Mouse (Mus musculus) embryonic facial prominence, embryonic 12.5 days (tissue): ENCODE results near the gene Iglon5. TPM values are rescaled to one million over a fixed set of nuclear protein-coding genes. Genes with fewer than 3 reads are reported as not detected.

Experiments used
- ATAC-seq: fragments of 200-750 bp; cut with Nextera tagmentation; 2 replicates; pipeline ENCODE4 v1.8.0; 2017; ENCODE audit not compliant: insufficient number of reproducible peaks, insufficient read depth, low FRiP score, low TSS enrichment
- H3K27ac ChIP-seq: fragments of 300-500 bp; sonication (generic); 2 replicates; pipeline ENCODE4 v1.5.1; 2016; ENCODE audit warnings: mild to moderate bottlenecking
- H3K27me3 ChIP-seq: fragments of 300-500 bp; sonication (generic); 2 replicates; pipeline ENCODE4 v1.6.1; 2016; ENCODE audit warnings: mild to moderate bottlenecking, moderate library complexity
- H3K36me3 ChIP-seq: fragments of 300-500 bp; sonication (generic); 2 replicates; pipeline ENCODE4 v1.6.1; 2016; ENCODE audit warnings: mild to moderate bottlenecking
- H3K4me1 ChIP-seq: fragments of 300-500 bp; sonication (generic); 2 replicates; pipeline ENCODE4 v1.6.1; 2016
- H3K4me2 ChIP-seq: fragments of 300-500 bp; sonication (generic); replicated peaks from 2 replicates; pipeline ENCODE4 v1.6.1; 2016; ENCODE audit warnings: mild to moderate bottlenecking, moderate library complexity
- H3K4me3 ChIP-seq: fragments of 300-500 bp; sonication (generic); 2 replicates; pipeline ENCODE4 v1.5.1; 2016; ENCODE audit warnings: mild to moderate bottlenecking
- H3K9ac ChIP-seq: fragments of 300-500 bp; sonication (generic); 2 replicates; pipeline ENCODE4 v1.6.1; 2016; ENCODE audit warnings: mild to moderate bottlenecking, moderate library complexity
- H3K9me3 ChIP-seq: fragments of 300-500 bp; sonication (generic); 2 replicates; pipeline ENCODE4 v1.6.1; 2016; ENCODE audit warnings: mild to moderate bottlenecking, moderate library complexity
- WGBS: fragments of 180-500 bp; shearing (Covaris S2); methylation state at CpG from one replicate; pipeline ENCODE4 v1.1.7; 2016; 5-methylcytosine and 5-hydroxymethylcytosine counted together
- polyA plus RNA-seq: library from polyadenylated mRNA; unstranded; fragments of >200 nt; fragmentation: Nextera tagmentation; extraction: Ambion mirVana; gene quantifications from 2 replicates; pipeline ENCODE4 v1.2.1, GENCODE M21; 2016

The Iglon5 gene
- polyA plus RNA-seq, 1 experiment from 2014 or later = 1.9 TPM

- Histone ChIP-seq H3K4me3 (no peak overlapping the region), H3K4me2 (no peak overlapping the region)
- WGBS = 63% methylated on average over 9 of the region's 9 CpGs
These were observed 986 bp upstream of the Iglon5 start for GRCm38 (mm10) chr7:43490861-43491260.

GRCm38 (mm10) chr7:43490182-43490584, 308 bp upstream of the Iglon5 start:
- Histone ChIP-seq H3K27ac (no peak overlapping the region), H3K9me3 (no peaks in the 10 kb centered on the region), H3K4me2 (peak overlapping the region; percentile 58), H3K4me3 (peak overlapping the region; percentile 48), H3K27me3 (peaks cover 7% of the 10 kb centered on the region; the same call in 1 of the 2 replicates), H3K4me1 (0 out of 2 replicates have a peak, but pooled peaks cover 14% of the 10 kb centered on the region), H3K36me3 (no peaks in the 10 kb centered on the region), H3K9ac (peak overlapping the region; percentile 57)
- ATAC-seq = peak; percentile 78
- WGBS = 0% methylated on average over 11 of the region's 13 CpGs

More at GRCm38 (mm10) chr7:43490861-43491260, 986 bp upstream of the Iglon5 start:
- Histone ChIP-seq H3K9me3 (no peaks in the 10 kb centered on the region), H3K9ac (no peak overlapping the region), H3K36me3 (no peaks in the 10 kb centered on the region), H3K4me1 (0 out of 2 replicates have a peak, but pooled peaks cover 14% of the 10 kb centered on the region), H3K27ac (no peak overlapping the region), H3K27me3 (peaks cover 13% of the 10 kb centered on the region)
- ATAC-seq = no peak

GRCm38 (mm10) chr7:43488646-43489045, 1.2 kb downstream of the Iglon5 start:
- Histone ChIP-seq H3K4me3 (peak overlapping the region; percentile 48; the same call in 1 of the 2 replicates), H3K27ac (no peak overlapping the region), H3K27me3 (0 out of 2 replicates have a peak, but pooled peaks cover 4% of the 10 kb centered on the region), H3K9ac (peak overlapping the region; percentile 7; the same call in 1 of the 2 replicates), H3K36me3 (no peaks in the 10 kb centered on the region), H3K9me3 (no peaks in the 10 kb centered on the region), H3K4me2 (peak overlapping the region; percentile 58; the same call in 1 of the 2 replicates), H3K4me1 (0 out of 2 replicates have a peak, but pooled peaks cover 14% of the 10 kb centered on the region)
- 32% methylated on average over 5 of the region's 5 CpGs for WGBS
- no peak for ATAC-seq

GRCm38 (mm10) chr7:43483236-43483635, 6.6 kb downstream of the Iglon5 start:
- peaks cover 10% of the 10 kb centered on the region for H3K27me3 ChIP-seq
- H3K9ac ChIP-seq = no peak overlapping the region
- no peak overlapping the region for H3K4me3 ChIP-seq
- peaks cover 8% of the 10 kb centered on the region; the same call in 1 of the 2 replicates for H3K4me1 ChIP-seq
- 11% methylated on average over 10 of the region's 10 CpGs for WGBS
- no peak overlapping the region for H3K4me2 ChIP-seq
- H3K36me3 ChIP-seq = no peaks in the 10 kb centered on the region
- no peaks in the 10 kb centered on the region for H3K9me3 ChIP-seq
- no peak overlapping the region for H3K27ac ChIP-seq
- no peak for ATAC-seq

GRCm38 (mm10) chr7:43482090-43482716, 7.7 kb downstream of the Iglon5 start:
- Histone ChIP-seq H3K4me3 (no peak overlapping the region), H3K27me3 (peaks cover 21% of the 10 kb centered on the region), H3K4me2 (no peak overlapping the region), H3K36me3 (no peaks in the 10 kb centered on the region), H3K4me1 (peaks cover 8% of the 10 kb centered on the region; the same call in 1 of the 2 replicates), H3K27ac (no peak overlapping the region), H3K9ac (no peak overlapping the region), H3K9me3 (no peaks in the 10 kb centered on the region)
- 64% methylated on average over 8 of the region's 8 CpGs for WGBS
- ATAC-seq = no peak

- no peak overlapping the region for H3K9ac ChIP-seq
- H3K27ac ChIP-seq = no peak overlapping the region
- H3K4me2 ChIP-seq = no peak overlapping the region
- no peak for ATAC-seq
- H3K4me1 ChIP-seq = peaks cover 11% of the 10 kb centered on the region; the same call in 1 of the 2 replicates
- no peaks in the 10 kb centered on the region for H3K36me3 ChIP-seq
- peaks cover 31% of the 10 kb centered on the region for H3K27me3 ChIP-seq
- H3K9me3 ChIP-seq = no peaks in the 10 kb centered on the region
- WGBS = 80% methylated on average over 3 of the region's 3 CpGs
- no peak overlapping the region for H3K4me3 ChIP-seq
These were observed 8.7 kb downstream of the Iglon5 start for GRCm38 (mm10) chr7:43481191-43481590.

GRCm38 (mm10) chr7:43476376-43476775, 13.5 kb downstream of the Iglon5 start:
- H3K9me3 ChIP-seq = no peaks in the 10 kb centered on the region
- H3K4me1 ChIP-seq = 0 out of 2 replicates have a peak, but pooled peaks cover 4% of the 10 kb centered on the region
- peaks cover 6% of the 10 kb centered on the region; the same call in 1 of the 2 replicates for H3K36me3 ChIP-seq
- peaks cover 53% of the 10 kb centered on the region for H3K27me3 ChIP-seq
- WGBS = 6% methylated on average over 13 of the region's 13 CpGs
- 0 out of 2 replicates have a peak overlapping the region, but pooled peaks have one; percentile 13 for H3K4me2 ChIP-seq
- ATAC-seq = no peak
- H3K4me3 ChIP-seq = no peak overlapping the region
- H3K9ac ChIP-seq = no peak overlapping the region
- H3K27ac ChIP-seq = no peak overlapping the region

GRCm38 (mm10) chr7:43475706-43476105, 14.2 kb downstream of the Iglon5 start:
- Histone ChIP-seq H3K27me3 (peaks cover 53% of the 10 kb centered on the region), H3K9ac (no peak overlapping the region), H3K36me3 (peaks cover 6% of the 10 kb centered on the region; the same call in 1 of the 2 replicates), H3K27ac (no peak overlapping the region), H3K4me2 (no peak overlapping the region), H3K4me1 (0 out of 2 replicates have a peak, but pooled peaks cover 4% of the 10 kb centered on the region), H3K9me3 (no peaks in the 10 kb centered on the region), H3K4me3 (no peak overlapping the region)
- 0 out of 2 replicates have a peak, but pooled peaks have one; percentile 2 for ATAC-seq
- WGBS = 7% methylated on average over 23 of the region's 23 CpGs

GRCm38 (mm10) chr7:43470373-43470772, 19.5 kb downstream of the Iglon5 start:
- H3K4me3 ChIP-seq = no peak overlapping the region
- no peak overlapping the region for H3K27ac ChIP-seq
- H3K36me3 ChIP-seq = peaks cover 5% of the 10 kb centered on the region; the same call in 1 of the 2 replicates
- no peak overlapping the region for H3K9ac ChIP-seq
- 44% methylated on average over 8 of the region's 8 CpGs for WGBS
- 0 out of 2 replicates have a peak, but pooled peaks cover 4% of the 10 kb centered on the region for H3K4me1 ChIP-seq
- H3K9me3 ChIP-seq = no peaks in the 10 kb centered on the region
- ATAC-seq = no peak
- H3K27me3 ChIP-seq = peaks cover 15% of the 10 kb centered on the region
- H3K4me2 ChIP-seq = no peak overlapping the region

GRCm38 (mm10) chr7:43466099-43466694, 23.7 kb downstream of the Iglon5 start:
- H3K9ac ChIP-seq = peak overlapping the region; percentile 53; the same call in 1 of the 2 replicates
- no peak overlapping the region for H3K27ac ChIP-seq
- no peaks in the 10 kb centered on the region for H3K36me3 ChIP-seq
- peaks cover 19% of the 10 kb centered on the region; the same call in 1 of the 2 replicates for H3K27me3 ChIP-seq
- H3K4me1 ChIP-seq = 0 out of 2 replicates have a peak, but pooled peaks cover 4% of the 10 kb centered on the region
- peak; percentile 28; the same call in 1 of the 2 replicates for ATAC-seq
- H3K4me2 ChIP-seq = peak overlapping the region; percentile 67
- WGBS = under 1% methylated on average over 32 of the region's 33 CpGs
- H3K4me3 ChIP-seq = peak overlapping the region; percentile 40
- no peaks in the 10 kb centered on the region for H3K9me3 ChIP-seq

GRCm38 (mm10) chr7:43465344-43466098, 24.4 kb downstream of the Iglon5 start:
- Histone ChIP-seq H3K9me3 (no peaks in the 10 kb centered on the region), H3K9ac (no peak overlapping the region; the same call in 1 of the 2 replicates), H3K27ac (no peak overlapping the region), H3K4me3 (peak overlapping the region; percentile 40), H3K4me2 (peak overlapping the region; percentile 67), H3K27me3 (peaks cover 19% of the 10 kb centered on the region; the same call in 1 of the 2 replicates), H3K36me3 (no peaks in the 10 kb centered on the region), H3K4me1 (0 out of 2 replicates have a peak, but pooled peaks cover 4% of the 10 kb centered on the region)
- peak; percentile 83 for ATAC-seq
- WGBS = under 1% methylated on average over 33 of the region's 33 CpGs
